ENCODE assay signal across 8 mouse cellular contexts in the genomic region with DNA sequence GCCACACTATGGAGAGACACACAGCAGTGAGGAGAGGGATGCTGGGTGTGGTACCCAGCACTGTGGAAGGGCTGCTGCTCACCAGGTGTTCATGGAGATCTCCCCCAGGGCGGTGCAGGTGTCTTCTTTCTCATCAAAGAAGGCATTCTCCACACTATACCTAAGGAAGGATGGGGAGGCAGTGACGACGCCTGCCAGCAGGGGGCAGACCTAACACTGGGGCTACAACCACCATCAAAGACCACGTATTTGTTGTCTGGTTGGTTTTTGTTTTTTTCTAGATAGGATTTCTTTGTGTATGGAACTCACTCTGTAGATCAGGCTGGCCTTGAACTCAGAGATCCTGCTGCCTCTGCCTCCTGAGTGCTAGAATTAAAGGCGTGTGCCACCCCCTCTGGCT. TPM values are rescaled to one million over a fixed set of nuclear protein-coding genes. Genes with fewer than 3 reads are reported as not detected.
DNase-seq lines count a peak whose midpoint lies in the region; ATAC-seq lines count a peak whose summit lies in the region.

No protein-coding gene starts in this region.

- DNase-seq in frontal cortex, postnatal 25 days (ENCODE audit: low spot score in 2 of 2): peak; percentile 25 to 41
- DNase-seq in frontal cortex, postnatal 10 days (ENCODE audit: low spot score in 2 of 2): no peak
- peak; percentile 45 for DNase-seq in right cerebral cortex, postnatal 14 days
- DNase-seq in right cerebral cortex, adult 18-20 months: no peak
- peak; percentile 56 for DNase-seq in kidney, postnatal 14 days
- DNase-seq in forebrain, embryonic 14.5 days (ENCODE audit: low spot score): no peak

- ATAC-seq in common myeloid progenitor, adult 5-6 weeks (replicated peaks; ENCODE audit: low read depth, poor library complexity, severe bottlenecking): peak; percentile 75
- ATAC-seq in neural tube, embryonic 12.5 days (ENCODE audit: low FRiP score, low read depth): no peak
- ATAC-seq in forebrain, embryonic 14.5 days: no peak

- H3K4me1 ChIP-seq in neural tube, embryonic 12.5 days: peaks cover 5% of the 10 kb centered on the region
- H3K4me1 ChIP-seq in forebrain, embryonic 14.5 days (ENCODE audit: control insufficient read depth, insufficient read depth, low read length): no peaks in the 10 kb centered on the region

- no peaks in the 10 kb centered on the region for H3K27me3 ChIP-seq in neural tube, embryonic 12.5 days (replicated peaks)
- H3K27me3 ChIP-seq in forebrain, embryonic 14.5 days (replicated peaks; ENCODE audit: control insufficient read depth, insufficient read depth, low read length): no peaks in the 10 kb centered on the region

- 0 out of 2 replicates have a peak overlapping the region, but pooled peaks have one; percentile 5 for H3K9ac ChIP-seq in neural tube, embryonic 12.5 days
- H3K9ac ChIP-seq in forebrain, embryonic 14.5 days (ENCODE audit: low read length): no peak overlapping the region

- H3K4me3 ChIP-seq in neural tube, embryonic 12.5 days: no peak overlapping the region
- no peak overlapping the region for H3K4me3 ChIP-seq in forebrain, embryonic 14.5 days (ENCODE audit: low read depth, low read length)

- no peak overlapping the region for H3K27ac ChIP-seq in neural tube, embryonic 12.5 days
- H3K27ac ChIP-seq in forebrain, embryonic 14.5 days (ENCODE audit: low read depth, low read length): no peak overlapping the region

- 57% methylated on average over 5 of the region's 5 CpGs for WGBS in neural tube, embryonic 12.5 days
- WGBS in forebrain, embryonic 14.5 days: 62% methylated on average over 5 of the region's 5 CpGs

- H3K36me3 ChIP-seq in neural tube, embryonic 12.5 days: peaks cover 98% of the 10 kb centered on the region
- H3K36me3 ChIP-seq in forebrain, embryonic 14.5 days (ENCODE audit: control insufficient read depth, insufficient read depth, low read length): peaks cover 97% of the 10 kb centered on the region

- H3K4me2 ChIP-seq in neural tube, embryonic 12.5 days (replicated peaks): no peak overlapping the region
- no peak overlapping the region for H3K4me2 ChIP-seq in forebrain, embryonic 14.5 days (ENCODE audit: low read length)

- H3K9me3 ChIP-seq in neural tube, embryonic 12.5 days: no peaks in the 10 kb centered on the region
- no peaks in the 10 kb centered on the region for H3K9me3 ChIP-seq in forebrain, embryonic 14.5 days (replicated peaks; ENCODE audit: control insufficient read depth, low read length)

RNA-seq across cellular contexts. Expression of gene Ipo4, which starts 6.4 kb away (rescaled TPM):
- 23.0 and 64.0 TPM in 2 replicates for total RNA-seq in common myeloid progenitor, adult 5-6 weeks (2017)
- polyA plus RNA-seq in neural tube, embryonic 12.5 days (2016; fragmentation: Nextera tagmentation; extraction: Ambion mirVana): 73.7 and 85.6 TPM in 2 replicates
- 80.8 and 82.5 TPM in 2 replicates for polyA plus RNA-seq in forebrain, embryonic 14.5 days (2014; fragmentation: Nextera tagmentation; extraction: Ambion mirVana)

RNA-seq across cellular contexts. Expression of gene Gm49378, which starts 8.4 kb away (rescaled TPM):
- total RNA-seq in common myeloid progenitor, adult 5-6 weeks (2017): 0.87 and 9.9 TPM in 2 replicates
- polyA plus RNA-seq in neural tube, embryonic 12.5 days (2016; fragmentation: Nextera tagmentation; extraction: Ambion mirVana): 2.1 and 3.6 TPM in 2 replicates
- 1.8 and 3.4 TPM in 2 replicates for polyA plus RNA-seq in forebrain, embryonic 14.5 days (2014; fragmentation: Nextera tagmentation; extraction: Ambion mirVana)

RNA-seq across cellular contexts. Expression of gene Rec8, which starts 11.5 kb away (rescaled TPM):
- total RNA-seq in common myeloid progenitor, adult 5-6 weeks (2017): 8.1 and 12.7 TPM in 2 replicates
- polyA plus RNA-seq in neural tube, embryonic 12.5 days (2016; fragmentation: Nextera tagmentation; extraction: Ambion mirVana): 20.6 and 22.8 TPM in 2 replicates
- polyA plus RNA-seq in forebrain, embryonic 14.5 days (2014; fragmentation: Nextera tagmentation; extraction: Ambion mirVana): 6.5 and 7.0 TPM in 2 replicates

RNA-seq across cellular contexts. Expression of gene Tm9sf1, which starts 14.3 kb away (rescaled TPM):
- 42.8 and 66.8 TPM in 2 replicates for total RNA-seq in common myeloid progenitor, adult 5-6 weeks (2017)
- 62.7 and 68.6 TPM in 2 replicates for polyA plus RNA-seq in neural tube, embryonic 12.5 days (2016; fragmentation: Nextera tagmentation; extraction: Ambion mirVana)
- polyA plus RNA-seq in forebrain, embryonic 14.5 days (2014; fragmentation: Nextera tagmentation; extraction: Ambion mirVana): 56.5 and 57.5 TPM in 2 replicates

RNA-seq across cellular contexts. Expression of gene Tssk4, which starts 20.7 kb away (rescaled TPM):
- 0.27 and 0.82 TPM in 2 replicates for total RNA-seq in common myeloid progenitor, adult 5-6 weeks (2017)
- 0.53 and 0.77 TPM in 2 replicates for polyA plus RNA-seq in neural tube, embryonic 12.5 days (2016; fragmentation: Nextera tagmentation; extraction: Ambion mirVana)
- polyA plus RNA-seq in forebrain, embryonic 14.5 days (2014; fragmentation: Nextera tagmentation; extraction: Ambion mirVana): 0.17 and 0.20 TPM in 2 replicates

Comparison
In these comparisons a context has a peak if more than half of its experiments do, and no peak if none do; other contexts are left out.
1. DNase-seq: peak in frontal cortex, postnatal 25 days (2 of 2), right cerebral cortex, postnatal 14 days (single experiment) and kidney, postnatal 14 days (single experiment); none in frontal cortex, postnatal 10 days (0 of 2), right cerebral cortex, adult 18-20 months (single experiment) and forebrain, embryonic 14.5 days (single experiment).